Mouse (Mus musculus) MEL (cell line): ENCODE results near the gene Krt18. TPM values are rescaled to one million over a fixed set of nuclear protein-coding genes. Genes with fewer than 3 reads are reported as not detected.

Experiments
- DNase-seq: peaks from one replicate; pipeline ENCODE4 v3.0.0; 2011; ENCODE audit warnings: low read depth, low spot score
- H3K27ac ChIP-seq: 2 replicates; pipeline ENCODE4 v1.5.1; 2012; ENCODE audit warnings: low read depth, mild to moderate bottlenecking, control low read depth, low read length, moderate library complexity; ENCODE audit not compliant: control insufficient read depth
- H3K27me3 ChIP-seq, 2 experiments: fragments of 150-350 bp in 1 of 2; sonication (generic) in 1 of 2; 2 replicates each; pipeline ENCODE4 v1.6.1; 2012; ENCODE audit warnings: low read length in 2 of 2, mild to moderate bottlenecking in 2 of 2, improper control_type of control experiment in 1 of 2, moderate library complexity in 1 of 2; ENCODE audit not compliant: insufficient read depth in 2 of 2, control insufficient read depth in 1 of 2
- H3K36me3 ChIP-seq, 2 experiments: 2 replicates each; pipeline ENCODE4 v1.6.1; 2012 to 2014; ENCODE audit warnings: low read length in 2 of 2, improper control_type of control experiment in 1 of 2, inconsistent platforms in 1 of 2, mild to moderate bottlenecking in 1 of 2; ENCODE audit not compliant: insufficient read depth in 2 of 2, control insufficient read depth in 1 of 2
- H3K4me1 ChIP-seq, 2 experiments: fragments of 150-350 bp in 1 of 2; sonication (generic) in 1 of 2; 2 replicates each; pipeline ENCODE4 v1.6.1; 2012; ENCODE audit warnings: low read length in 2 of 2, improper control_type of control experiment in 1 of 2, mild to moderate bottlenecking in 1 of 2; ENCODE audit not compliant: insufficient read depth in 2 of 2, control insufficient read depth in 1 of 2
- H3K4me3 ChIP-seq, 2 experiments: fragments of 150-350 bp in 1 of 2; sonication (generic) in 1 of 2; 2 replicates each; pipeline ENCODE4 v1.5.1; 2012; ENCODE audit warnings: low read depth in 2 of 2, low read length in 2 of 2, mild to moderate bottlenecking in 2 of 2, moderate library complexity in 2 of 2, control low read depth in 1 of 2, improper control_type of control experiment in 1 of 2; ENCODE audit not compliant: control insufficient read depth in 1 of 2, insufficient read depth in 1 of 2
- H3K79me2 ChIP-seq: 2 replicates; pipeline ENCODE4 v1.6.1; 2012; ENCODE audit warnings: mild to moderate bottlenecking, low read length, moderate library complexity; ENCODE audit not compliant: control insufficient read depth, poor library complexity, insufficient read depth
- H3K9ac ChIP-seq: 2 replicates; pipeline ENCODE4 v1.6.1; 2012; ENCODE audit warnings: low read depth, mild to moderate bottlenecking, control low read depth, low read length, moderate library complexity; ENCODE audit not compliant: control insufficient read depth, poor library complexity, severe bottlenecking
- H3K9me3 ChIP-seq: fragments of 150-350 bp; sonication (generic); replicated peaks from 2 replicates; pipeline ENCODE4 v1.6.1; 2012; ENCODE audit warnings: mild to moderate bottlenecking, low read length, improper control_type of control experiment, moderate library complexity; ENCODE audit not compliant: insufficient read depth
- BHLHE40 ChIP-seq: IDR thresholded peaks from 2 replicates; pipeline ENCODE4 v1.6.1; 2012; ENCODE audit warnings: low read depth, mild to moderate bottlenecking, inconsistent platforms, low read length, improper control_type of control experiment, borderline replicate concordance
- CHD2 ChIP-seq: IDR thresholded peaks from 2 replicates; pipeline ENCODE4 v1.6.1; 2011; ENCODE audit warnings: low read length, improper control_type of control experiment
- CTCF ChIP-seq, 3 experiments: IDR thresholded peaks in 2 of 3; conservative IDR thresholded peaks in 1 of 3; 2 replicates each; pipeline ENCODE4 v1.5.1; 2011 to 2012; ENCODE audit warnings: low read length in 3 of 3, low read depth in 2 of 3, mild to moderate bottlenecking in 2 of 3, improper control_type of control experiment in 1 of 3, inconsistent platforms in 1 of 3, mixed read lengths in 1 of 3, moderate library complexity in 1 of 3; ENCODE audit not compliant: control insufficient read depth in 1 of 3, insufficient read depth in 1 of 3, poor library complexity in 1 of 3, severe bottlenecking in 1 of 3
- E2F4 ChIP-seq: IDR thresholded peaks from 2 replicates; pipeline ENCODE4 v1.6.1; 2011; ENCODE audit warnings: low read depth, low read length, improper control_type of control experiment, borderline replicate concordance
- ELF1 ChIP-seq: IDR thresholded peaks from 2 replicates; pipeline ENCODE4 v1.6.1; 2014; ENCODE audit warnings: low read depth, mild to moderate bottlenecking, inconsistent platforms, low read length, improper control_type of control experiment, moderate library complexity
- EP300 ChIP-seq, 2 experiments: IDR thresholded peaks; 2 replicates each; pipeline ENCODE4 v1.6.1; 2011; ENCODE audit warnings: improper control_type of control experiment in 2 of 2, low read length in 2 of 2, low read depth in 1 of 2, mild to moderate bottlenecking in 1 of 2
- ETS1 ChIP-seq: IDR thresholded peaks from 2 replicates; pipeline ENCODE4 v1.6.1; 2012; ENCODE audit warnings: low read depth, mild to moderate bottlenecking, inconsistent platforms, low read length, improper control_type of control experiment, moderate library complexity
- GABPA ChIP-seq: IDR thresholded peaks from 2 replicates; pipeline ENCODE4 v1.6.1; 2012; ENCODE audit warnings: low read depth, mild to moderate bottlenecking, inconsistent platforms, low read length, improper control_type of control experiment, moderate library complexity
- GATA1 ChIP-seq: IDR thresholded peaks from 2 replicates; pipeline ENCODE4 v1.6.1; 2011; ENCODE audit warnings: low read depth, low read length, improper control_type of control experiment
- HCFC1 ChIP-seq: IDR thresholded peaks from 2 replicates; pipeline ENCODE4 v1.6.1; 2012; ENCODE audit warnings: low read depth, mild to moderate bottlenecking, inconsistent platforms, low read length, improper control_type of control experiment, moderate library complexity
- JUND ChIP-seq: IDR thresholded peaks from 2 replicates; pipeline ENCODE4 v1.6.1; 2011; ENCODE audit warnings: low read depth, mild to moderate bottlenecking, improper control_type of control experiment, low read length
- MAX ChIP-seq: IDR thresholded peaks from 2 replicates; pipeline ENCODE4 v1.6.1; 2011; ENCODE audit warnings: low read length, improper control_type of control experiment
- MEF2A ChIP-seq: IDR thresholded peaks from 2 replicates; pipeline ENCODE4 v1.6.1; 2014; ENCODE audit warnings: low read depth, mild to moderate bottlenecking, inconsistent platforms, low read length, improper control_type of control experiment; ENCODE audit not compliant: poor library complexity, insufficient replicate concordance, severe bottlenecking; ENCODE audit errors: extremely low read depth
- MXI1 ChIP-seq: IDR thresholded peaks from 2 replicates; pipeline ENCODE4 v1.6.1; 2011; ENCODE audit warnings: mild to moderate bottlenecking, low read depth, low read length, improper control_type of control experiment
- MYB ChIP-seq: IDR thresholded peaks from 2 replicates; pipeline ENCODE4 v1.6.1; 2011; ENCODE audit warnings: mild to moderate bottlenecking, low read depth, low read length, improper control_type of control experiment
- MYC ChIP-seq: IDR thresholded peaks from 2 replicates; pipeline ENCODE4 v1.6.1; 2011; ENCODE audit warnings: low read depth, mild to moderate bottlenecking, low read length, improper control_type of control experiment, moderate library complexity
- NELFE ChIP-seq: IDR thresholded peaks from 2 replicates; pipeline ENCODE4 v1.6.1; 2011; ENCODE audit warnings: low read depth, low read length, improper control_type of control experiment
- POLR2A ChIP-seq, 2 experiments: IDR thresholded peaks; 2 replicates each; pipeline ENCODE4 v1.6.1; 2011 to 2012; ENCODE audit warnings: low read length in 2 of 2, mild to moderate bottlenecking in 2 of 2, control low read depth in 1 of 2, improper control_type of control experiment in 1 of 2, low read depth in 1 of 2, moderate library complexity in 1 of 2; ENCODE audit not compliant: control insufficient read depth in 1 of 2, insufficient read depth in 1 of 2, poor library complexity in 1 of 2
- POLR2AphosphoS2 ChIP-seq: IDR thresholded peaks from 2 replicates; pipeline ENCODE4 v1.6.1; 2011; ENCODE audit warnings: low read length, improper control_type of control experiment
- POLR2AphosphoS5 ChIP-seq: IDR thresholded peaks from 2 replicates; pipeline ENCODE4 v1.6.1; 2012; ENCODE audit warnings: low read depth, borderline replicate concordance, mild to moderate bottlenecking, inconsistent platforms, low read length, moderate library complexity, mixed read lengths
- RAD21 ChIP-seq: IDR thresholded peaks from 2 replicates; pipeline ENCODE4 v1.6.1; 2011; ENCODE audit warnings: mild to moderate bottlenecking, low read depth, low read length, improper control_type of control experiment
- RCOR1 ChIP-seq: IDR thresholded peaks from 2 replicates; pipeline ENCODE4 v1.6.1; 2012; ENCODE audit warnings: low read depth, mild to moderate bottlenecking, inconsistent platforms, low read length, improper control_type of control experiment
- SIN3A ChIP-seq: IDR thresholded peaks from 2 replicates; pipeline ENCODE4 v1.6.1; 2012; ENCODE audit warnings: low read length, improper control_type of control experiment, inconsistent platforms
- SMC3 ChIP-seq: IDR thresholded peaks from 2 replicates; pipeline ENCODE4 v1.6.1; 2011; ENCODE audit warnings: low read depth, low read length, improper control_type of control experiment
- TAL1 ChIP-seq: IDR thresholded peaks from 2 replicates; pipeline ENCODE4 v1.6.1; 2012; ENCODE audit warnings: mild to moderate bottlenecking, inconsistent platforms, low read length, moderate library complexity, mixed read lengths
- TBP ChIP-seq: IDR thresholded peaks from 2 replicates; pipeline ENCODE4 v1.8.0; 2011; ENCODE audit warnings: low read depth, low read length, improper control_type of control experiment
- UBTF ChIP-seq: IDR thresholded peaks from 2 replicates; pipeline ENCODE4 v1.6.1; 2012; ENCODE audit warnings: low read depth, mild to moderate bottlenecking, inconsistent platforms, low read length, improper control_type of control experiment, moderate library complexity, borderline replicate concordance; ENCODE audit not compliant: insufficient read depth
- ZKSCAN1 ChIP-seq: IDR thresholded peaks from 2 replicates; pipeline ENCODE4 v1.6.1; 2012; ENCODE audit warnings: low read depth, mild to moderate bottlenecking, inconsistent platforms, low read length, improper control_type of control experiment, moderate library complexity
- ZMIZ1 ChIP-seq: IDR thresholded peaks from 2 replicates; pipeline ENCODE4 v1.6.1; 2012; ENCODE audit warnings: low read depth, mild to moderate bottlenecking, inconsistent platforms, low read length, improper control_type of control experiment, moderate library complexity
- ZNF384 ChIP-seq: IDR thresholded peaks from 2 replicates; pipeline ENCODE4 v1.6.1; 2012; ENCODE audit warnings: low read depth, mild to moderate bottlenecking, inconsistent platforms, low read length, improper control_type of control experiment
- polyA plus RNA-seq, 2 experiments: library from polyadenylated mRNA; stranded (reverse) in 1 of 2; unstranded in 1 of 2; fragments of >175 nt in 1 of 2; fragments of >200 nt in 1 of 2; gene quantifications; 2 replicates each; pipeline versions ENCODE4 v1.2.1 to v1.2.4; 2012; ENCODE audit warnings: low replicate concordance in 2 of 2, low read depth in 1 of 2; ENCODE audit not compliant: insufficient read length in 2 of 2, insufficient read depth in 1 of 2, missing spikeins in 1 of 2
- total RNA-seq: library from RNA; depleted of rRNA; stranded (reverse); fragments of 300-350 nt; gene quantifications from 2 replicates; pipeline ENCODE4 v1.2.3, GENCODE M21; 2012; rRNA removed

The Krt18 gene
- total RNA-seq = 0.08 TPM in 1 of 2 replicates, not detected in the other
- not detected for polyA plus RNA-seq

- H3K27me3 ChIP-seq = peaks cover 10% of the 10 kb centered on the region in 2 experiments
- H3K27ac ChIP-seq = no peak within 1 kb of the TSS
Measured at GRCm38 (mm10) chr15:102028040-102028439, at the start of gene Krt18. TSS of gene Krt18 (plus strand) at chr15:102028180.

GRCm38 (mm10) chr15:101980849-101981248, 47.1 kb upstream of the Krt18 start:
- no peaks in the 10 kb centered on the region for H3K27me3 ChIP-seq
- H3K36me3 ChIP-seq = peaks cover 0 to 28% of the 10 kb centered on the region in 2 experiments; a peak in 2 of 4 replicates
- no peak overlapping the region for H3K27ac ChIP-seq
- H3K9ac ChIP-seq = no peak overlapping the region
- DNase-seq = no peak
- H3K9me3 ChIP-seq = no peaks in the 10 kb centered on the region
- H3K79me2 ChIP-seq = no peaks in the 10 kb centered on the region; the same call in 1 of the 2 replicates
- peaks cover 22 to 37% of the 10 kb centered on the region in 2 experiments for H3K4me1 ChIP-seq
- no peak overlapping the region for H3K4me3 ChIP-seq
- TF ChIP-seq RCOR1 = no peak
- TF ChIP-seq ELF1 = no peak
- TF ChIP-seq UBTF = no peak
- TF ChIP-seq NELFE = no peak
- no peak for TF ChIP-seq SMC3
- no peak for TF ChIP-seq CTCF (IDR thresholded peaks at IDR 0.05 in 2 of 3, conservative IDR thresholded peaks at IDR 0.05 in 1 of 3; ENCODE audit: control insufficient read depth in 1 of 3, insufficient read depth in 1 of 3, low read depth in 2 of 3, low read length in 3 of 3, poor library complexity in 1 of 3, severe bottlenecking in 1 of 3)
- no peak for TF ChIP-seq MXI1
- TF ChIP-seq POLR2AphosphoS5 = no peak
- TF ChIP-seq BHLHE40 = no peak
- no peak for TF ChIP-seq MYC
- TF ChIP-seq SIN3A = no peak
- no peak for TF ChIP-seq E2F4
- TF ChIP-seq GABPA = no peak
- TF ChIP-seq POLR2A (IDR thresholded peaks at IDR 0.05; ENCODE audit: control insufficient read depth in 1 of 2, insufficient read depth in 1 of 2, low read depth in 1 of 2, low read length in 2 of 2, poor library complexity in 1 of 2) = no peak
- no peak for TF ChIP-seq RAD21
- no peak for TF ChIP-seq HCFC1
- TF ChIP-seq ZKSCAN1 = no peak
- no peak for TF ChIP-seq TAL1
- no peak for TF ChIP-seq GATA1
- no peak for TF ChIP-seq EP300 (IDR thresholded peaks at IDR 0.05; ENCODE audit: low read depth in 1 of 2, low read length in 2 of 2)

More at GRCm38 (mm10) chr15:102028040-102028439, at the start of gene Krt18:
- Histone ChIP-seq H3K36me3 (no peaks in the 10 kb centered on the region), H3K9ac (no peak within 1 kb of the TSS), H3K4me1 (no peaks in the 10 kb centered on the region), H3K79me2 (no peaks in the 10 kb centered on the region), H3K9me3 (no peaks in the 10 kb centered on the region), H3K4me3 (no peak within 1 kb of the TSS)
- TF ChIP-seq CHD2 (no peak), TBP (no peak), MXI1 (no peak), MEF2A (no peak), ZNF384 (no peak), EP300 (IDR thresholded peaks at IDR 0.05; ENCODE audit: low read depth in 1 of 2, low read length in 2 of 2) (no peak), ETS1 (no peak), JUND (no peak), RCOR1 (no peak), MYB (no peak), ELF1 (no peak), POLR2AphosphoS2 (no peak), MAX (no peak), TAL1 (no peak), ZMIZ1 (no peak), E2F4 (no peak), GABPA (no peak), ZKSCAN1 (no peak)
- DNase-seq = no peak
